Mouse (Mus musculus): Measurements from ENCODE around the gene Tmcc3.

- no peak for TF ChIP-seq CTCF (conservative IDR thresholded peaks at IDR 0.05; ENCODE audit: low read length)
- no peak for TF ChIP-seq POU5F1 (IDR thresholded peaks at IDR 0.05; ENCODE audit: borderline replicate concordance, low read length)
These were observed 208.8 kb downstream of the Tmcc3 start for GRCm38 (mm10) chr10:94520306-94521106.
